Mouse (Mus musculus) forebrain, embryonic 16.5 days (tissue): ENCODE data around the gene Afmid. TPM values are rescaled to one million over a fixed set of nuclear protein-coding genes. Genes with fewer than 3 reads are reported as not detected.

Experiments
- ATAC-seq: fragments of 200-750 bp; cut with Nextera tagmentation; 2 replicates; pipeline ENCODE4 v1.8.0; 2017; ENCODE audit warnings: mild to moderate bottlenecking, moderate library complexity
- H3K27ac ChIP-seq: fragments of 300-500 bp; sonication (generic); 2 replicates; pipeline ENCODE4 v1.5.1; 2014; ENCODE audit warnings: low read length, control low read depth
- H3K27me3 ChIP-seq: fragments of 300-500 bp; sonication (generic); replicated peaks from 2 replicates; pipeline ENCODE4 v1.6.1; 2014; ENCODE audit warnings: low read length; ENCODE audit not compliant: control insufficient read depth, insufficient read depth
- H3K36me3 ChIP-seq: fragments of 300-500 bp; sonication (generic); 2 replicates; pipeline ENCODE4 v1.6.1; 2014; ENCODE audit not compliant: control insufficient read depth, insufficient read depth
- H3K4me1 ChIP-seq: fragments of 300-500 bp; sonication (generic); replicated peaks from 2 replicates; pipeline ENCODE4 v1.6.1; 2014; ENCODE audit warnings: low read length; ENCODE audit not compliant: control insufficient read depth, insufficient read depth
- H3K4me2 ChIP-seq: fragments of 300-500 bp; sonication (generic); 2 replicates; pipeline ENCODE4 v1.6.1; 2014; ENCODE audit warnings: mild to moderate bottlenecking, low read length, control low read depth
- H3K4me3 ChIP-seq: fragments of 300-500 bp; sonication (generic); replicated peaks from 2 replicates; pipeline ENCODE4 v1.5.1; 2014; ENCODE audit warnings: mild to moderate bottlenecking, low read length, control low read depth
- H3K9ac ChIP-seq: fragments of 300-500 bp; sonication (generic); replicated peaks from 2 replicates; pipeline ENCODE4 v1.6.1; 2014; ENCODE audit warnings: low read depth, low read length, control low read depth
- H3K9me3 ChIP-seq: fragments of 300-500 bp; sonication (generic); 2 replicates; pipeline ENCODE4 v1.6.1; 2016; ENCODE audit warnings: low read length; ENCODE audit not compliant: control insufficient read depth
- WGBS: fragments of 180-500 bp; shearing (Covaris S2); extraction: QIAGEN DNeasy Blood & Tissue Kit; methylation state at CpG from one replicate; pipeline ENCODE4 v1.1.7; 2014; 5-methylcytosine and 5-hydroxymethylcytosine counted together
- polyA plus RNA-seq: library from polyadenylated mRNA; unstranded; fragments of >200 nt; fragmentation: Nextera tagmentation; extraction: Ambion mirVana; gene quantifications from 2 replicates; pipeline ENCODE4 v1.2.1, GENCODE M21; 2015

The Afmid gene
- polyA plus RNA-seq, 1 experiment from 2014 or later = 5.2 TPM

DNA sequence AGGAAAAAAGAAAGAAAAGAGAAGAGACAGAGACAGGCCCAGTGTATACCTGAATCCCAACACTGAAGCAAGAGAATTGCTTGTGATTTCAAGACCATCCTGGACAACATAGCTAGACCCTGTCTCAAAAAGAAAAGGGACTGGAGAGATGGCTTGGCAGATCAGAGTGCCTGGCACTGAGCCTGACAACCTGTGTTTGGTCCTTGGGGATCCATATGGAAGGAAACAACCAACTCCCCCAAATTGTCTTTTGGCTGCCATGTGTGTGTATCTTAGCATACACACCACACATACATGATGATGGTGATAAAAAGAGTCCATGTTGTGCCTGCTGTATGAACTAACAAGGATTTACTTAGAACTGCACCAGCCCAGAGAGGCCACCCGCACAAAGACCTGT lies 13.3 kb downstream of the Afmid start:
- Histone ChIP-seq H3K9me3 (no peaks in the 10 kb centered on the region), H3K36me3 (no peaks in the 10 kb centered on the region), H3K4me2 (no peak overlapping the region), H3K27ac (no peak overlapping the region; the same call in 1 of the 2 replicates), H3K4me1 (0 out of 2 replicates have a peak, but pooled peaks cover 4% of the 10 kb centered on the region), H3K4me3 (no peak overlapping the region), H3K27me3 (no peaks in the 10 kb centered on the region), H3K9ac (no peak overlapping the region)
- no peak for ATAC-seq
- WGBS = 69% methylated on average over 1 of the region's 1 CpGs

DNA sequence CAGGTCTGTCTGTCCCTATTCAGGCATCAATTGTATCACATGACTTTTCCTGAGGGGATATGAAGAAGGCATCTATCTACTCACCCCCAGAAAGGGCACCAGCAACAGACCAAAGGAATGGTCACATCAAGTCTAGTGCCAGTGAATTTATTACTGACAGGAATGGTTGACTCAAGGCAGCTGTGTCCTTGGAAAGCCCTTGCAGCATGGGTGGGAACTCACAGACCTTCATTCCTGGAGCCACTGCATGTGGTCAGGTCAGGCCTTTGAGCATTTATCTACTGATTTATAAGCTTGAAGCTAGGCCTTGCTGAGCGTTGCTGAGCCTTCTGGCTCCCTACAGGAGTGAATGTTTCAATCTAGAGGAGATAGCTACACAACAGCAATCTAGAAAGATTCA lies 15.2 kb downstream of the Afmid start:
- Histone ChIP-seq H3K36me3 (no peaks in the 10 kb centered on the region), H3K9ac (no peak overlapping the region), H3K9me3 (no peaks in the 10 kb centered on the region), H3K27me3 (no peaks in the 10 kb centered on the region), H3K4me3 (no peak overlapping the region), H3K4me1 (0 out of 2 replicates have a peak, but pooled peaks cover 4% of the 10 kb centered on the region), H3K27ac (no peak overlapping the region), H3K4me2 (no peak overlapping the region)
- ATAC-seq = no peak
- 74% methylated on average over 1 of the region's 1 CpGs for WGBS

DNA sequence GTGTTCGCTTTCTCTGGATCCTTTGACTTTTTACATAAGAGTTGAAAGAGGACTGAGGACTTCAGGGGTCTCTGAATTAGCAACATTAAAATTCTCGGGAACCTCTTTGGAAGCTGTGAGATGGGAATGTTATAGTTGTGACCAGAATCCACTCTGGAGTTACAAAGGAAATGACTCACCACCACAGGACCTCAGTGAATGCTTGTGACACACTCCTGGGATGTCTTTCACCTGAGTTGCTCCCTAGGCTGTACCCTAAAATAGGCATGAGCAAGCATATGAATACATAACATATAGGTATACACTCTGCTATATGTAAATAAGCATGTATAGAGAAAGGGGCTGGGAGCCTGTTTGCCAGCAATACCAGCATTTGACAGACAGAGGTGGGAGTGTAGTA lies 17.7 kb downstream of the Afmid start:
- Histone ChIP-seq H3K27me3 (no peaks in the 10 kb centered on the region), H3K27ac (no peak overlapping the region), H3K4me3 (no peak overlapping the region), H3K36me3 (no peaks in the 10 kb centered on the region), H3K9me3 (no peaks in the 10 kb centered on the region), H3K9ac (no peak overlapping the region), H3K4me1 (peaks cover 11% of the 10 kb centered on the region), H3K4me2 (no peak overlapping the region)
- WGBS = 92% methylated on average over 2 of the region's 2 CpGs
- no peak for ATAC-seq

GRCm38 (mm10) chr11:117844997-117845396 lies 19.3 kb downstream of the Afmid start:
- no peak for ATAC-seq
- 87% methylated on average over 2 of the region's 2 CpGs for WGBS
- no peaks in the 10 kb centered on the region for H3K9me3 ChIP-seq
- no peaks in the 10 kb centered on the region for H3K27me3 ChIP-seq
- H3K4me2 ChIP-seq = no peak overlapping the region
- H3K36me3 ChIP-seq = no peaks in the 10 kb centered on the region
- no peak overlapping the region for H3K27ac ChIP-seq
- H3K4me3 ChIP-seq = no peak overlapping the region
- no peak overlapping the region for H3K9ac ChIP-seq
- peaks cover 16% of the 10 kb centered on the region for H3K4me1 ChIP-seq

GRCm38 (mm10) chr11:117845651-117846050 lies 19.9 kb downstream of the Afmid start:
- H3K4me1 ChIP-seq = peaks cover 22% of the 10 kb centered on the region
- ATAC-seq = no peak
- no peaks in the 10 kb centered on the region for H3K9me3 ChIP-seq
- H3K36me3 ChIP-seq = no peaks in the 10 kb centered on the region
- no peak overlapping the region for H3K9ac ChIP-seq
- H3K4me2 ChIP-seq = no peak overlapping the region
- 82% methylated on average over 2 of the region's 2 CpGs for WGBS
- H3K4me3 ChIP-seq = no peak overlapping the region
- no peaks in the 10 kb centered on the region for H3K27me3 ChIP-seq
- H3K27ac ChIP-seq = no peak overlapping the region

DNA sequence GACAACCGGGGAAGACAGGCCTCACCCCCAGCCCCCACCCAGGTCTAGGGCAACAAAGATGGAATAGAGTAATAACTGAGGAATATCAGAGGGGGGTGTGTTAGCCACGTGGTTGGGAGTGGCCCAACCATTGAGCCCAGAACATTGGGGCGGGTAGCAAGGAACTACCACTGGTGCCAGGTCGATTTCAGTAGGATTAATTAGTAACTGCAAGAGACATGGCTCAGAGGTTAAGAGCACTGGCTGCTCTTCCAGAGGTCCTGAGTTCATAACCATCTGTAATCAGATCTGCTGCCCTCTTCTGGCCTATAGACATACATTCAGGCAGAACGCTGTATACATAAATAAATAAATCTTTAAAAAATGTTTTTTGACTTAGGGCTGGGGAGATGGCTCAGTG lies 20.9 kb downstream of the Afmid start:
- Histone ChIP-seq H3K27ac (no peak overlapping the region), H3K4me3 (no peak overlapping the region), H3K4me1 (peaks cover 22% of the 10 kb centered on the region), H3K4me2 (no peak overlapping the region), H3K36me3 (no peaks in the 10 kb centered on the region), H3K9ac (no peak overlapping the region), H3K9me3 (no peaks in the 10 kb centered on the region), H3K27me3 (no peaks in the 10 kb centered on the region)
- WGBS = 55% methylated on average over 5 of the region's 5 CpGs
- ATAC-seq = no peak

- Histone ChIP-seq H3K4me2 (peak overlapping the region; percentile 79), H3K27ac (peak overlapping the region; percentile 99), H3K36me3 (no peaks in the 10 kb centered on the region), H3K4me3 (peak overlapping the region; percentile 80; the same call in 1 of the 2 replicates), H3K4me1 (peaks cover 22% of the 10 kb centered on the region), H3K9me3 (no peaks in the 10 kb centered on the region), H3K9ac (peak overlapping the region; percentile 96), H3K27me3 (no peaks in the 10 kb centered on the region)
- ATAC-seq = no peak
- WGBS = 77% methylated on average over 7 of the region's 7 CpGs
Measured at GRCm38 (mm10) chr11:117847593-117848215, 22.0 kb downstream of the Afmid start.

- Histone ChIP-seq H3K4me1 (peaks cover 22% of the 10 kb centered on the region), H3K27me3 (no peaks in the 10 kb centered on the region), H3K9me3 (no peaks in the 10 kb centered on the region), H3K9ac (peak overlapping the region; percentile 96), H3K4me2 (peak overlapping the region; percentile 79), H3K36me3 (no peaks in the 10 kb centered on the region), H3K4me3 (peak overlapping the region; percentile 80), H3K27ac (peak overlapping the region; percentile 99)
- ATAC-seq = peak; percentile 90
- WGBS = 8% methylated on average over 19 of the region's 19 CpGs
Measured at GRCm38 (mm10) chr11:117848271-117848984, 22.7 kb downstream of the Afmid start.

- peak within 1 kb of the TSS; percentile 99 for H3K27ac ChIP-seq
- H3K36me3 ChIP-seq = no peaks in the 10 kb centered on the region
- no peaks in the 10 kb centered on the region for H3K27me3 ChIP-seq
- H3K9ac ChIP-seq = peak within 1 kb of the TSS; percentile 96
- H3K4me3 ChIP-seq = peak within 1 kb of the TSS; percentile 80
- H3K4me2 ChIP-seq = peak within 1 kb of the TSS; percentile 79
- WGBS = 0% methylated on average over 49 of the region's 51 CpGs
- H3K9me3 ChIP-seq = no peaks in the 10 kb centered on the region
- ATAC-seq = peak; percentile 95
- peaks cover 22% of the 10 kb centered on the region for H3K4me1 ChIP-seq
Measured at GRCm38 (mm10) chr11:117848985-117849671, 23.4 kb downstream of the Afmid start, which contains the start of gene Birc5. Gene Birc5, plus strand, starts transcription at chr11:117849251.
